Mouse (Mus musculus) limb, embryonic 12.5 days (tissue): ENCODE results near the gene Aak1. TPM values are rescaled to one million over a fixed set of nuclear protein-coding genes. Genes with fewer than 3 reads are reported as not detected.
"Not testable (repeated sequence)": the region's sequence is repeated elsewhere in the genome, so short reads cannot be mapped to it uniquely, and the experiment has no call there.

ENCODE experiments used
- ATAC-seq: fragments of 200-750 bp; cut with Nextera tagmentation; 2 replicates; pipeline ENCODE4 v1.8.0; 2017; ENCODE audit warnings: low read depth, moderate TSS enrichment; ENCODE audit not compliant: insufficient number of reproducible peaks, insufficient read depth, low FRiP score, low TSS enrichment
- H3K27ac ChIP-seq: fragments of 300-500 bp; sonication (generic); 2 replicates; pipeline ENCODE4 v1.5.1; 2016; ENCODE audit warnings: mild to moderate bottlenecking, moderate library complexity
- H3K27me3 ChIP-seq: fragments of 300-500 bp; sonication (generic); 2 replicates; pipeline ENCODE4 v1.6.1; 2016; ENCODE audit warnings: mild to moderate bottlenecking, moderate library complexity
- H3K36me3 ChIP-seq: fragments of 300-500 bp; sonication (generic); 2 replicates; pipeline ENCODE4 v1.6.1; 2016; ENCODE audit warnings: mild to moderate bottlenecking, moderate library complexity
- H3K4me1 ChIP-seq: fragments of 300-500 bp; sonication (generic); replicated peaks from 2 replicates; pipeline ENCODE4 v1.6.1; 2016
- H3K4me2 ChIP-seq: fragments of 300-500 bp; sonication (generic); 2 replicates; pipeline ENCODE4 v1.6.1; 2016; ENCODE audit warnings: mild to moderate bottlenecking, moderate library complexity
- H3K4me3 ChIP-seq: fragments of 300-500 bp; sonication (generic); replicated peaks from 2 replicates; pipeline ENCODE4 v1.5.1; 2016; ENCODE audit warnings: mild to moderate bottlenecking
- H3K9ac ChIP-seq: fragments of 300-500 bp; sonication (generic); replicated peaks from 2 replicates; pipeline ENCODE4 v1.6.1; 2016; ENCODE audit warnings: mild to moderate bottlenecking, moderate library complexity
- H3K9me3 ChIP-seq: fragments of 300-500 bp; sonication (generic); 2 replicates; pipeline ENCODE4 v1.6.1; 2016; ENCODE audit warnings: mild to moderate bottlenecking, moderate library complexity
- WGBS: fragments of 180-500 bp; shearing (Covaris S2); methylation state at CpG from one replicate; pipeline ENCODE4 v1.1.7; 2016; 5-methylcytosine and 5-hydroxymethylcytosine counted together
- polyA plus RNA-seq: library from polyadenylated mRNA; unstranded; fragments of >200 nt; fragmentation: Nextera tagmentation; extraction: Ambion mirVana; gene quantifications from 2 replicates; pipeline ENCODE4 v1.2.1, GENCODE M21; 2016

Gene Aak1
- polyA plus RNA-seq, 1 experiment from 2014 or later, result 15.6 TPM

DNA sequence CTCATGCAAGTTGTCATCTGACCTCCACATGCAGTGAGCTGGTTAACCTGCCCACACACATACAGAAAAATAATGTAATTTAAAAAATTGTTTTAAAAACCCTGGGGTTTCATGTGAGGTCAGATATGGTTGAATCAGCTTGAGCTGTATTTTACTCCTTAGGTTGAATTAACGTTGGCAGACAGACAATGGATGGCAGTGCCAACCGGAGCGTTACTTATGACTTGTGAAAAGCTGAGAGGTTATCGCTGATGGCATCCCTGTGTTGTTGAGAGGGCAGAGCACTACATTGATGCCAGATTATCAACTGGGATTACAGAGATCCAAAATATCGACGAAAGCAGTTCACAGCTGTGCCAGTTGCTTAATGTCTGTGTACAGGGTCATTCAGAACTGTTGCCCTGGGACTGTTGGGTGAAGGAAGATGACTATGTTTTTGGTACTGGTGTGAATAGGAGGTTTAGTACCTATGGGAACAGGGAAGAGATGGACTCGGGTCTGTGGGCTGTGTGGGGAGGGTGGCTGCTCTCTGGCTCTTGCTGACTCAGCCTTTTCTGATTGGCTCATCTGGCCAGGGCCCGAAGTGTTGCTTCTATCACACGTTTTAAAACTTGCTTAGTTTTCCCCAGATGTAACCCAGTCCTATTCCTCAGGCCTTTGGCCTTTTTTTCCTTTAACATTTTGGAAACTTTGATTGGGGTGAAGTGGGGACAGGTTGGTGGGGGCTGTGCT lies 11.6 kb downstream of the Aak1 start:
- Histone ChIP-seq H3K9me3 (no peaks in the 10 kb centered on the region), H3K4me2 (no peak overlapping the region), H3K27me3 (no peaks in the 10 kb centered on the region), H3K9ac (no peak overlapping the region), H3K36me3 (peaks cover 34% of the 10 kb centered on the region), H3K4me1 (no peaks in the 10 kb centered on the region), H3K27ac (no peak overlapping the region), H3K4me3 (no peak overlapping the region)
- ATAC-seq, result no peak
- 86% methylated on average over 9 of the region's 9 CpGs for WGBS

DNA sequence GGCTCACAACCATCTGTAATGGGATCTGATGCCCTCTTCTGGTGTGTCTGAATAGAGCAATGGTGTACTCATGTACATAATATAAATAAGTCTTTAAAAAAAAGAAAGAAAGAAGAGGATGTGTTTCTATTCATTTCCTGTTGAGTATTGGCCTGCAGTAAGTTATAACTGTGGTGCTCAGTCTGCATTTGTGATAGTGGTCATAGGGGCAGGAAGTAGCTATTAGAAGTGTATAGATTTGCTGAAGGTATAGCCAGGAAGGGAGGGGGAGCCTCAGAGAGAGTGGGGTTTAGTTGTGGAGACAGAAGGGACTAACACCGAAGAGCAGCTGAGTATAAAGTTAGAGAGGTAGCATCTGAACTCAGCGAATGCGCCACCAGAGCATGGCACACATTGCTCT lies 15.0 kb downstream of the Aak1 start:
- H3K9me3 ChIP-seq, result no peaks in the 10 kb centered on the region
- peaks cover 33% of the 10 kb centered on the region for H3K36me3 ChIP-seq
- no peak overlapping the region for H3K27ac ChIP-seq
- H3K4me2 ChIP-seq, result no peak overlapping the region
- H3K4me3 ChIP-seq, result no peak overlapping the region
- 91% methylated on average over 3 of the region's 3 CpGs for WGBS
- no peak overlapping the region for H3K9ac ChIP-seq
- 0 out of 2 replicates have a peak, but pooled peaks cover 3% of the 10 kb centered on the region for H3K4me1 ChIP-seq
- H3K27me3 ChIP-seq, result no peaks in the 10 kb centered on the region
- no peak for ATAC-seq

DNA sequence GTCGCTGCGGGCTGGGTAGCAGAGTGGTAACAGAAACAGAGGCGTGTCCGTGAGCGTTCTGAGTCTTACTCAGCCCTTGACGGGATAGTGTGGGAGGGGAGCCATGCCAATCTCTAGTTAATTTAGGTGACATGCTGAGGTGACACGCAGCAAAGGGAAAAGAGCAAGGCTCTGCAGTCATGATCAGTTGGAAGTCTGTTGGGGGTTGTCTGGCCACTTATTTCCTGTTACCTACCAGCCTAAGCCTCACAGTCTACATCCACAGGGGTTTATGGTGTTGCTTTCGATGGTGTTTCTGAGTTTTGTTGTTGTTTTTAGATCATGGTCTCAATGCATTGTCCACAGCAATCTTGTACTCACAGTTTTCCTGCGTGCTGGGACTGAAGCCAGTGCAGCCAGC lies 21.0 kb downstream of the Aak1 start:
- WGBS, result 87% methylated on average over 9 of the region's 9 CpGs
- no peak overlapping the region for H3K4me3 ChIP-seq
- H3K27me3 ChIP-seq, result no peaks in the 10 kb centered on the region
- H3K9ac ChIP-seq, result no peak overlapping the region
- ATAC-seq, result no peak
- H3K4me1 ChIP-seq, result peaks cover 9% of the 10 kb centered on the region; the same call in 1 of the 2 replicates
- H3K27ac ChIP-seq, result no peak overlapping the region
- H3K36me3 ChIP-seq, result peaks cover 21% of the 10 kb centered on the region; the same call in 1 of the 2 replicates
- H3K4me2 ChIP-seq, result no peak overlapping the region
- H3K9me3 ChIP-seq, result no peaks in the 10 kb centered on the region

DNA sequence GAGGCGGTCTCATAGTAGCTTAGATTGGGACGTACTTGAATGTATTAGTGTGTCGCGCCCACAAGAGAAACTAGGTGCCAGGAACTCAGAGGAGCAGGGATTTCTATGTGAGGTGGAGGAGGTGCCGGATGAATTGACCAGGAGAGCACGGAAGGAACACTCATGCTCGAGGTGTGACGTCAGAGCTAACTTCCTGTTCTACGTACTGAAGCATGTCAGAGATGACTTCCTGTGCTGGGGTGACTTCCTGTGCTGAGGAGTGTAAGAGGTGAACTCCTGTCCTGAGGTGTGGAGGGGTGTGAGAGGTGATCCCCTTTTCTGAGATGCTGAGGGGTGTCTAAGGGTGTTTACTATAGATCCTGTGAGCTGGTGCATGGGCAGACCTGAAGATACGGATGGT lies 22.5 kb downstream of the Aak1 start:
- no peak overlapping the region for H3K9ac ChIP-seq
- H3K9me3 ChIP-seq, result no peaks in the 10 kb centered on the region
- no peak for ATAC-seq
- H3K36me3 ChIP-seq, result peaks cover 12% of the 10 kb centered on the region; the same call in 1 of the 2 replicates
- no peak overlapping the region for H3K27ac ChIP-seq
- WGBS, result 88% methylated on average over 10 of the region's 10 CpGs
- H3K4me2 ChIP-seq, result no peak overlapping the region
- peaks cover 9% of the 10 kb centered on the region; the same call in 1 of the 2 replicates for H3K4me1 ChIP-seq
- H3K27me3 ChIP-seq, result no peaks in the 10 kb centered on the region
- H3K4me3 ChIP-seq, result no peak overlapping the region

DNA sequence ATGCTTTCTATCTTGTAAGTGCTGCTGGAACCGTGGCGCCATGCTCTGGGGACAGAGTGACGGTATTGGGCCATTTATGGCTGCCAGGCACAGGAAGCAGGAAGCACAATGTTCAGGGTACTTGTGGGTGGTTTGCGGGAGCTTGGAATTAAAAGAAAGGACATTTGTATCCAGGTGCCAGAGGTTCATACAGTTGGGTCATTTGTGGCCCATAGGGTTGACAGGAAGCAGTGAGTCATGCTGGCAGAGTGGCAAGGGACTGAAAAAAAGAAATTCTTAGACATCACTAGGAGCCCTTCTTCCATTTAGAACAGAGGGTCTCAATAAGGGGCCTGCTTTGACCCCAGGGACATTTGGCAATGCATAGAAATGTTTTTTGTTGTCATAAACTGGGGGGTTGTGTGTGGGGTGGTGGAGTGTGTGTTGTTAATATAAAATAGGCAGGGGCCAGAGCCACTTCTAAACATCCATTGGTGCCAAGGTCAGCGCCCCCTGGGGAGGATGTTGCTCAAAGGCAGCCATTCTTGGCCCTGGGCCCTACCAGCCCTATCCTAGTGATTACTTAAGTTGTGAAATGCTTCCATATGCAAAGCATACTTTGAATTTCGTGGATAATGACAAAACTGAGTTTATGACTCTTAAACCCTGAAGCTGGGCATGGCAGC lies 25.5 kb downstream of the Aak1 start:
- no peaks in the 10 kb centered on the region for H3K27me3 ChIP-seq
- WGBS, result 84% methylated on average over 6 of the region's 6 CpGs
- no peak for ATAC-seq
- 0 out of 2 replicates have a peak overlapping the region, but pooled peaks have one; percentile 17 for H3K27ac ChIP-seq
- H3K4me3 ChIP-seq, result no peak overlapping the region
- H3K9ac ChIP-seq, result no peak overlapping the region
- H3K4me2 ChIP-seq, result no peak overlapping the region
- no peaks in the 10 kb centered on the region for H3K9me3 ChIP-seq
- peaks cover 10% of the 10 kb centered on the region; the same call in 1 of the 2 replicates for H3K36me3 ChIP-seq
- peaks cover 6% of the 10 kb centered on the region; the same call in 1 of the 2 replicates for H3K4me1 ChIP-seq

DNA sequence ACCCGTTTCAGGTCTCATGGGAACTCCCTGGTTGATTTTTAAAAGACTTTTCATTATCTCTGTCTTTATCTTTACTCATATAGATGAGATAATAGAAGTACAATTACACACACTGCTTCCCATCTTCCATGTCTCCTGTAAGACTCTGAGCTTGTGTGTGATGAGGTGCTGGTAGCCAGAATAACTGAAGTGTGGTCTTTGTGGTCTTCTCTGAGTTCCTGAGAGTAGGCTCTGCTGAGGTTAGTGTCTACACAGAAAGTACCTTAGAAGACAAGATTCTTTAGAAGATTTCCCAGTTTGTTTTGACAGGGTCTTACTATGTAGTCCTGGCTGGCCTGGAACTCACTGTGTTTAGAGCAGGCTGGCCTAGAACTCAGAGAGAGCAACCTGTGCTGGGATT lies 27.1 kb downstream of the Aak1 start:
- H3K4me2 ChIP-seq, result no peak overlapping the region
- no peak for ATAC-seq
- peaks cover 9% of the 10 kb centered on the region; the same call in 1 of the 2 replicates for H3K36me3 ChIP-seq
- no peak overlapping the region for H3K4me3 ChIP-seq
- 56% methylated on average over 1 of the region's 1 CpGs for WGBS
- no peaks in the 10 kb centered on the region for H3K9me3 ChIP-seq
- 0 out of 2 replicates have a peak, but pooled peaks cover 6% of the 10 kb centered on the region for H3K4me1 ChIP-seq
- H3K27me3 ChIP-seq, result no peaks in the 10 kb centered on the region
- H3K27ac ChIP-seq, result no peak overlapping the region
- no peak overlapping the region for H3K9ac ChIP-seq

DNA sequence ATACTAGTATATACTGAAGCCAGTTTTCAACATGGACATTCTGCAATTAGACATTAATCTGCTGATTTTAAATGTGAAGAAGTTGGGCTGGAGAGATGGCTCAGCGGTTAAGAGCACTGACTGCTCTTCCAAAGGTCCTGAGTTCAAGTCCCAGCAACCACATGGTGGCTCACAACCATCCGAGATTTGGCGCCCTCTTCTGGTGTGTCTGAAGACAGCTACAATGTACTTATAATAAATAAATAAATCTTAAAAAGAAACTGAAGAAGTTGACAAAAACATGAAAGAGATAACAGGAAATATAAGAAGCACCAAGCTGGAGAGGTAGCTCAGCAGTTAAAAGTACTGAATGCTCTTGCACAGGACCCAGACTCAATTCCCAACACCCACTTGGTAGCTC lies 29.3 kb downstream of the Aak1 start:
- H3K36me3 ChIP-seq, H3K4me3 ChIP-seq, H3K9ac ChIP-seq, H3K27ac ChIP-seq, H3K4me2 ChIP-seq, H3K4me1 ChIP-seq, ATAC-seq, H3K27me3 ChIP-seq, H3K9me3 ChIP-seq: not testable (repeated sequence)
- WGBS, result 88% methylated on average over 3 of the region's 3 CpGs

DNA sequence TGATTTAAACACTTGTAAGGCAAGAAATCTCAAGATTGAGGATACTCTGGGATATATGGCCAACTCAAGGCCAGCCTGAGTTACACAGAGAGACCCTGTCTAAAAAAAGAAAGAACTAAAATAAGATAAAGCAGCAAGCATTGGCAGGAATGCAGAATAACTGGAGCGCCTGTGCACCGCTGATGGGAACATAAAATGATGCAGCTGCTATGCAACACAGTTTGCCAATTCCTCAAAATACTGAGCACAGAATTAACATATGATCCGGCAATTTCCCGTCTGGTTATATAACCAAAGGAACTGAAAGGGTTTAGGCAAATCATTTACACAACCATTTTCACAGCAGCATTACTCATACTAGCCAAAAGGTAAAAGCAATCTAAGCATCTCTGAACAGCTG lies 30.0 kb downstream of the Aak1 start:
- Histone ChIP-seq H3K4me3 (no peak overlapping the region), H3K9ac (no peak overlapping the region), H3K27me3 (no peaks in the 10 kb centered on the region), H3K4me1 (0 out of 2 replicates have a peak, but pooled peaks cover 6% of the 10 kb centered on the region), H3K9me3 (no peaks in the 10 kb centered on the region), H3K4me2 (no peak overlapping the region), H3K27ac (no peak overlapping the region), H3K36me3 (0 out of 2 replicates have a peak, but pooled peaks cover 2% of the 10 kb centered on the region)
- no peak for ATAC-seq
- WGBS, result 92% methylated on average over 4 of the region's 4 CpGs

DNA sequence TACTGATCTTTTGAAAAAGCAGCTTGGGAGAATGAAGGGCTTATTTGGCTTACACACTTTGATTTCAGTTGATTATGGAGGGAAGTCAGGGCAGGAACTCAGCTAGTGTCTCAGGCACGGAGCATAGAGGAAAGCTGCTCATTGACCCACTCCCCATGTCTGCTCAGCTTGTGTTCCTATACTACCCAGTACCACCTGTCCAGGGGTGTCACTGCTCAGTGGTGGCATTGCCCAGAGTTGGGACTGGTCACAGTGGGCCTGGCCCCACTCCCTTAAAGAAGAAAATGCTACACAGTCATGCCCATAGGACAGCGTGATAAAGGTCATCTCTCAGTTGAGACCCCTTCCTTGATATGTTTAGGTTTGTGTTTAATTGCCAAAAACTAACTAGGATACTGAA lies 34.9 kb downstream of the Aak1 start:
- WGBS, result 84% methylated on average over 2 of the region's 2 CpGs
- H3K27me3 ChIP-seq, result no peaks in the 10 kb centered on the region
- no peak overlapping the region for H3K4me2 ChIP-seq
- no peak overlapping the region for H3K27ac ChIP-seq
- H3K9ac ChIP-seq, result no peak overlapping the region
- H3K36me3 ChIP-seq, result peaks cover 9% of the 10 kb centered on the region
- H3K4me1 ChIP-seq, result peaks cover 17% of the 10 kb centered on the region
- no peak overlapping the region for H3K4me3 ChIP-seq
- no peaks in the 10 kb centered on the region for H3K9me3 ChIP-seq
- ATAC-seq, result no peak

DNA sequence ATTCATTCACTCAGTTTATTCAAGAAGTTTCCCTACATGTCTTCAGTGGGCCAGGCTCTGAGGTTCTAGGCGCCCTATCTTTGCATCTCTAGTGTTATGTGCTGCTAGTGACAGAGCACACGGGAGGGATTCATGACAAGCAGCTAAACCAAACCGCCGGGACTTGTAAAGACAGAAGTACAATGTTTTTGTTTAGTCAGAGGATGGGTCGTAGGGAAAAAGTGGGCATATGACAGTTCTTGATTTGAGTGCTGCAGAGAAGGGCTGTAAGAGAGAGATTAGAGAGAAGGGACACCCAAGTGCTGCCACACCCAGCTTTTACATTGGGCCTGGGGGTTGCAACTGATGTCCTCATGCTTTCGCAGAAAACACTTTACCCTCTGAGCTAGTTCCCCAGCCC lies 35.4 kb downstream of the Aak1 start:
- no peaks in the 10 kb centered on the region for H3K9me3 ChIP-seq
- WGBS, result 83% methylated on average over 6 of the region's 6 CpGs

DNA sequence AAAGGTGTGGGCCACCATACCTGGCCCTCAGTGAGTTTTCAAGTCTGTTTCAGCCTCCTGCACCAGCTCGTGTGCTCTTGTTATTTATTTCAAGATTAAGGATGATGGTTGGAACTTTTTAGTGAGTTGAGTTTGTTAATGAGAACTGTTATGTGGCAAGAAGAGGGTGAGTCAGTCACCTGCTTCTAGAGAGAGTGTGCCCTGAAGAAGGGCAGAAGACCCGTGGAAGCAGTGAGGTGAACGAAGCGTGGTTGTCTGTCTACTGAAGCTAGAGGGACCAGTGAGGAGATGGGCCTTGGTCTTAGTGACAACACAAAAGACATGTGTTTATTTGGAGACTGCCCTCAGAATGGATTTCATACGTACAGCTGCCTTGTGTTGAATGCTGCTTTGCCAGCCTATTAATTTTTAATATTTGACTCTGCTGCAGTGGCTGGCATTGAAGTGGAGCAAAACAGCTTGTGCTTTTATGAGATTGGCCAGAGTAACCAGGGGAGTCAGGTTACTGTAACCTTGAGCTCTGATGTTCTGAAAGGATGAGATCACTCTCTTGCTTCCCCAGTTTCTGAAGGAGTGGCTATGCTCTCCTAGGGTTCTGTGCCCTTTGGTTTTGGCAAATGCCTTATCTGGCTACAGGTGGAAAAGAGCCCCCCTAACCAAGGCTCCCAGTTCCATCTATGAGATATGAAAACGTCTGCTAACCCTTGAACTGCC lies 36.7 kb downstream of the Aak1 start:
- no peak overlapping the region for H3K9ac ChIP-seq
- H3K4me1 ChIP-seq, result peaks cover 17% of the 10 kb centered on the region
- ATAC-seq, result no peak
- no peaks in the 10 kb centered on the region for H3K9me3 ChIP-seq
- peaks cover 7% of the 10 kb centered on the region for H3K36me3 ChIP-seq
- 68% methylated on average over 6 of the region's 6 CpGs for WGBS
- no peak overlapping the region for H3K4me3 ChIP-seq
- no peak overlapping the region for H3K4me2 ChIP-seq
- peak overlapping the region; percentile 12 for H3K27ac ChIP-seq
- no peaks in the 10 kb centered on the region for H3K27me3 ChIP-seq

More for the DNA sequence above, 35.4 kb downstream of the Aak1 start:
- Histone ChIP-seq H3K9ac (no peak overlapping the region), H3K36me3 (peaks cover 9% of the 10 kb centered on the region), H3K27ac (0 out of 2 replicates have a peak overlapping the region, but pooled peaks have one; percentile 42), H3K4me1 (peaks cover 17% of the 10 kb centered on the region), H3K4me2 (no peak overlapping the region), H3K27me3 (no peaks in the 10 kb centered on the region), H3K4me3 (no peak overlapping the region)
- ATAC-seq, result no peak
